Mouse (Mus musculus) liver, embryonic 14.5 days (tissue): ENCODE data around the gene Elovl5.

Experiments used
- CTCF ChIP-seq: IDR thresholded peaks from 2 replicates; pipeline ENCODE4 v1.5.1; 2016; ENCODE audit warnings: antibody characterized with exemption, low read depth, control low read depth
- EP300 ChIP-seq: IDR thresholded peaks from 2 replicates; pipeline ENCODE4 v1.6.1; 2016; ENCODE audit warnings: antibody characterized with exemption, low read depth

DNA sequence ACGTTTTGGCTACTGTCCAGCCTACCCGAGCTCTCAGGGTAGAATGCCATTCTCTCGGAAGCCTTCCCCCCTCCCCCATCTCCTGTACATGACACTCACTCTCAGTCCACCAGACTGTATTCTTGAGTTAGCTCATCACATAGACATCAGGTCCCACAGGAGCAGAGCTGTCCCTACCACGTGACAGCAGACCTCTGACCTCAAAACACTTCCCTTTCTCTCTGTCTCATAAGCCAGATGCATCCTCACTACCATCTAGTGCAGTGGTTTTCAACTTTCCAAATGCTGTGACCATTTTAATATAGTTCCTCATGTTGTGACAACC, 13.7 kb downstream of the Elovl5 start:
- no peak for TF ChIP-seq CTCF
- no peak for TF ChIP-seq EP300
